Mouse (Mus musculus) bone marrow, adult 2 months (tissue): ENCODE measurements around the gene Wwc1. TPM values are rescaled to one million over a fixed set of nuclear protein-coding genes. Genes with fewer than 3 reads are reported as not detected.
"Not testable (repeated sequence)": the region's sequence is repeated elsewhere in the genome, so short reads cannot be mapped to it uniquely, and the experiment has no call there.

ENCODE experiments used
- H3K27ac ChIP-seq: fragments of 200-500 bp; 2 replicates; pipeline ENCODE4 v1.5.1; 2012; ENCODE audit warnings: low read depth, mild to moderate bottlenecking, control low read depth, inconsistent platforms, low read length; ENCODE audit not compliant: control insufficient read depth, poor library complexity, insufficient read depth
- H3K4me1 ChIP-seq: fragments of 200-500 bp; 2 replicates; pipeline ENCODE4 v1.6.1; 2011; ENCODE audit warnings: low read length; ENCODE audit not compliant: control insufficient read depth, insufficient read depth
- H3K4me3 ChIP-seq: fragments of 200-500 bp; replicated peaks from 2 replicates; pipeline ENCODE3; 2011; ENCODE audit warnings: mild to moderate bottlenecking, low read depth, low read length, control low read depth; ENCODE audit not compliant: control insufficient read depth
- CTCF ChIP-seq: fragments of 200-500 bp; IDR thresholded peaks from 2 replicates; pipeline ENCODE4 v1.5.1; 2011; ENCODE audit warnings: low read length, control low read depth; ENCODE audit not compliant: control insufficient read depth, insufficient read depth
- POLR2A ChIP-seq: fragments of 200-500 bp; IDR thresholded peaks from 2 replicates; pipeline ENCODE4 v1.6.1; 2011; ENCODE audit warnings: low read depth, mild to moderate bottlenecking, control low read depth, low read length, borderline replicate concordance; ENCODE audit not compliant: control insufficient read depth
- WGBS: fragments of 180-500 bp; shearing (Covaris S2); methylation state at CpG from one replicate; pipeline ENCODE4 v1.1.7; 2018; 5-methylcytosine and 5-hydroxymethylcytosine counted together
- polyA plus RNA-seq: library from polyadenylated mRNA; stranded (reverse); fragments of >200 nt; gene quantifications from 2 replicates; pipeline ENCODE4 v1.2.4, GENCODE M21; 2011; ENCODE audit warnings: low replicate concordance; ENCODE audit not compliant: missing spikeins, insufficient read depth, insufficient read length

Wwc1 gene
- polyA plus RNA-seq, 1 experiment = 0.77 TPM

- H3K4me3 ChIP-seq = no peak overlapping the region
- 8% methylated on average over 83 of the region's 86 CpGs for WGBS
Measured at GRCm38 (mm10) chr11:35797751-35798494, 182.4 kb downstream of the Wwc1 start.

GRCm38 (mm10) chr11:35792800-35793199 is 187.5 kb downstream of the Wwc1 start:
- not testable (repeated sequence) for H3K27ac ChIP-seq, H3K4me1 ChIP-seq, H3K4me3 ChIP-seq
- WGBS = 41% methylated on average over 5 of the region's 5 CpGs

More at GRCm38 (mm10) chr11:35797751-35798494, 182.4 kb downstream of the Wwc1 start:
- no peak overlapping the region; the same call in 1 of the 2 replicates for H3K27ac ChIP-seq
- no peaks in the 10 kb centered on the region for H3K4me1 ChIP-seq
- TF ChIP-seq POLR2A = no peak
- TF ChIP-seq CTCF = no peak

- H3K4me1 ChIP-seq = no peaks in the 10 kb centered on the region; the same call in 1 of the 2 replicates
- no peak overlapping the region for H3K4me3 ChIP-seq
- H3K27ac ChIP-seq = no peak overlapping the region
- TF ChIP-seq POLR2A = no peak
- WGBS = 77% methylated on average over 2 of the region's 2 CpGs
Measured at GRCm38 (mm10) chr11:35788443-35788842, 191.9 kb downstream of the Wwc1 start.

Other genes starting within 250 kb of the Wwc1 start
- gene Pank3, start 211.0 kb downstream of the Wwc1 start, polyA plus RNA-seq = 2.6 and 5.5 TPM in 2 replicates
- not detected in 2 replicates for gene Fbll1, start 181.6 kb downstream of the Wwc1 start, polyA plus RNA-seq
- 24.3 and 44.1 TPM in 2 replicates for gene Rars, start 146.0 kb downstream of the Wwc1 start, polyA plus RNA-seq